Mouse (Mus musculus) bone marrow, adult 2 months (tissue): Measurements from ENCODE around the gene Slc22a13.

ENCODE experiments used
- CTCF ChIP-seq: fragments of 200-500 bp; IDR thresholded peaks from 2 replicates; pipeline ENCODE4 v1.5.1; 2011; ENCODE audit warnings: low read length, control low read depth; ENCODE audit not compliant: control insufficient read depth, insufficient read depth
- POLR2A ChIP-seq: fragments of 200-500 bp; IDR thresholded peaks from 2 replicates; pipeline ENCODE4 v1.6.1; 2011; ENCODE audit warnings: low read depth, mild to moderate bottlenecking, control low read depth, low read length, borderline replicate concordance; ENCODE audit not compliant: control insufficient read depth

- TF ChIP-seq POLR2A (no peak), CTCF (peak; percentile 44; the same call in 1 of the 2 replicates)
These were observed 52.4 kb downstream of the Slc22a13 start, which contains the start of gene Acaa1b for GRCm38 (mm10) chr9:119156278-119157201.
